Mouse (Mus musculus) urinary bladder, postnatal 4 days (tissue): ENCODE results near the gene Bmp10.
A peak's percentile ranks its signal among the peaks of the same experiment; 100 is the strongest.

ENCODE experiments used
- DNase-seq, 2 experiments: peaks; one replicate each; pipeline ENCODE4 v3.0.0; 2021 to 2022; ENCODE audit warnings: low spot score in 2 of 2

Bmp10 gene

GRCm38 (mm10) chr6:87428487-87429044 lies at the start of gene Bmp10:
Bmp10 (plus strand) TSS chr6:87428994.
- DNase-seq = no peak

- no peak for DNase-seq
Measured at GRCm38 (mm10) chr6:87383926-87384691, 44.7 kb upstream of the Bmp10 start.

DNA sequence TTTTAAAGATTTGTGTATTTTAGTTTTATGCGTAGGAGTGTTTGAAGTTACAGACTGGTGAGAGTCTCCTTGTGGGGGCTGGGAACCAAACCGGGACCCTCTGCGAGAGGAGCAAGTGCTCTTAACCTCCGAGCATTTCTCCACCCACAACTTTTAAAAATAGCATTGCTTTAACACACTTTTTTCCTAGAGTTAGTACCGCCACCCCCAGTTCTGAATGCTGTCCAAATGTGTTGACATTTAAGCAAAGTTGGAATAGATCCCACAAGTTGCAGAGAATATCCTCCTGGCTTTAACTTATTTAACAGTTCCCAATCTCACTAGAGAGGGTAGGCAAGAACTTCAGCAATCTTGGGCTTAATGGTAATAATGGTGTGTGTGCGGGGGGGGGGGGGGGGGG lies 44.0 kb upstream of the Bmp10 start:
- DNase-seq = no peak

DNA sequence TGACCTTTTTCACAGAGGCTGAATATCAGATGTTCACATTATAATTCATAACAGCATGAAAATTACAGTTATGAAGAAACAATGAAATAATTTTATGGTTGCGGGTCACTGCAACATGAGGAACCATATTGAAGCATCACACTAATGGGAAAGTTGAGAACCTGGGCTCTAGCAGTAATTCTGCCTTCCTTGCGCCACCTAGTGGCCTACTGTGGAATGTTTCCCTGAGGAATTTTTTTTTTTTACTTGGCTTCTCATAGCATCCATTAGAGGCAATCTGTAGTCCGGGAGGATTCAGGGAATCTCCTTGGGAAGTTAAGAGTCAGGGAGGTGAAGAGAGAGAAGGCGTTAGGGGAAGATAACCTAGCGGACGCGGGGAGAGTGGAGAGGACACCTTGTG lies 42.6 kb upstream of the Bmp10 start:
- no peak for DNase-seq

GRCm38 (mm10) chr6:87386681-87387080 lies 42.1 kb upstream of the Bmp10 start:
- no peak for DNase-seq

DNA sequence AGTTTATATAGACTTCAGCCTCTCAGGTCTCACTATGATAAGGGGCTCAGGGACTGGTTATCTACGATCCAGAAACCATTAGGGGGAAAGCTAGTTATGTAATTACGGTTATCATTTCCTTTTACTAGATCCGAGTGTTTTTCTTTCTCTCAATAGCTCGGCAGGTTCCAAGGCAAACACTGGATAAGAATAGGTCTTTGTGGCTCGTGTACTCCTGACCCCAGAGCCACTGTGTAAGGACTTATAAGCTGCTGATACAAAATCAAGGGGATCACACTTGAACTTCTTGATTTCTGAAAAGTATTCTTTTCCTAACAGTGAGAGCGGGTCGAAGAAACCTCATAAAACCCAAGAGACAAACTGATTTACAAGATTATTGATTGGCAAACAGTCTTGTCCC lies 39.9 kb upstream of the Bmp10 start, which contains the start of gene Gkn3:
TSS of gene Gkn3 (minus strand) at position 59 of the 400 bp plus-strand sequence.
- DNase-seq = no peak

GRCm38 (mm10) chr6:87389455-87389989 lies 39.3 kb upstream of the Bmp10 start:
- DNase-seq = no peak

DNA sequence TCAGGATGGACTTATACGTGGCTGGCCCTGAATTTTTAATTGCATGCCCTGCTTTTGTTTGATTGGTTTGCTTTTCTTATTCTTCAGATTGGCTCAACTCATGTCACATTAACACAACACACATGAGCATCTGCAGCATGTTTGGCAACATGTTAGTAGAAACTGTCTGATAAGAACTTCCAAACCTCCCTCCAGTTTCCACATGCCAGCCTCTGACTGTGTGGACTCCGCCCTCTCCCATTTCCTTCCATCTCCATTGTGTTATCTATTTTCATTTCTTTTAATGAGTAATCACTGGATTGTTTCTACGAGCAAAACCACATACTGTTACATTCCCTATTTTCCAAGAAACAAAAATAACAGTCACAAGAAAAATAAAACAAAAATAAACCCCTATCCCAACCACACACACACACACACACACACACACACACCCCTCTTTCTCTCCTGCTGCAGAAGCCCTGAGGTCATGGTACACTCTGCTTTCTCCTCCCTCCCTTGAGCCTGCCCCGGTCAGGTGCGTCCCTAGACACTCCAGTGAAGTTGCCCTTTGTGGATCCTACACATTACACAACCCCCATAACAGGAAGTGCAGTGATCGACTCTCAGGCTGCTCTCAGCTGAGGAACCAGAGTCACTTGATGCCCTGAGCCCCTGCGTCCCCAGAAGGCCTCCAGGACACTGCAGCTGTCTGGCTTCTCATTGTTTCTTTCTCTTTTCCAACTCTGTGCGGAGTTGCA lies 35.2 kb upstream of the Bmp10 start:
- no peak for DNase-seq

DNA sequence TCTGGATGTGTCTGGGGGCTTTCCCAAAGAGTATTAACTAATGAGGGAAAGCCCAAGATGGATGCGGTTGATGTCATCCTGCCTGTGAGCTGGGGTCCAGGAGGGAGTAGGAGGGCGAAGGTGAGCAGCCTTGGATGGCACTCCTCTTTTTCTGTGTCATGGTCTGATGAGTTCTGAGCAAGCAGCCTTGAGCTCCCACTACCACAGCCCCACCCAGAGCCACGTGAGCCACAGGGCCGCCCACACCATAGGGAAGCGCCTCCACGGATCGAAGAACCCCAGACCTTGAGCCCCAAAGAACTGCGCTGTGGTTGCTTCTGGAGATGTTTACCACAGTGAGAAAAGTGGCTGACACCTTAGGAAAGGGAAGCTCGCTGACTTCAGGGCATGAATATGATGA lies 34.0 kb upstream of the Bmp10 start:
- DNase-seq = no peak

GRCm38 (mm10) chr6:87399137-87399536 lies 29.7 kb upstream of the Bmp10 start:
- DNase-seq = peak; percentile 29 to 83

GRCm38 (mm10) chr6:87399886-87400566 lies 28.8 kb upstream of the Bmp10 start:
- no peak for DNase-seq

- no peak for DNase-seq
Measured at GRCm38 (mm10) chr6:87401456-87401855, 27.3 kb upstream of the Bmp10 start.

- no peak for DNase-seq
Measured at GRCm38 (mm10) chr6:87412011-87412410, 16.8 kb upstream of the Bmp10 start.

DNA sequence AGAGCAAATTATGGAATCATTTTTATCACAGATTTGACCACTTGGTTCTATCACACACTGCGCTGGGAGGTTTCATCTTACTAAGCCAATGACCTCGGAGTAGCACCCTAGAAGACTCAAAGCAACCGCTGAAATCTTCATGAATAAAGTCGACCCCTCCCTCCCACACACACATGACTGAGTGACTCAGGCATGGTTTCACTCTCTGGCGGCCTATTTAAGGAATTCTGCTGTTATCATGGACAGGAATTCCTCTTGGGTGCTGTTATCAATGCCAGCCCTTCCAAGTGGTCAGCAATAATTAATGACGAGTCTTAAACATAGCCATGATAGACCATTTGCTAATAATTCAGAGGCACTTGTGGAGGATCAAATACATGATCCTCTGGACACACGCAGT lies 6.5 kb upstream of the Bmp10 start:
- DNase-seq = no peak

DNA sequence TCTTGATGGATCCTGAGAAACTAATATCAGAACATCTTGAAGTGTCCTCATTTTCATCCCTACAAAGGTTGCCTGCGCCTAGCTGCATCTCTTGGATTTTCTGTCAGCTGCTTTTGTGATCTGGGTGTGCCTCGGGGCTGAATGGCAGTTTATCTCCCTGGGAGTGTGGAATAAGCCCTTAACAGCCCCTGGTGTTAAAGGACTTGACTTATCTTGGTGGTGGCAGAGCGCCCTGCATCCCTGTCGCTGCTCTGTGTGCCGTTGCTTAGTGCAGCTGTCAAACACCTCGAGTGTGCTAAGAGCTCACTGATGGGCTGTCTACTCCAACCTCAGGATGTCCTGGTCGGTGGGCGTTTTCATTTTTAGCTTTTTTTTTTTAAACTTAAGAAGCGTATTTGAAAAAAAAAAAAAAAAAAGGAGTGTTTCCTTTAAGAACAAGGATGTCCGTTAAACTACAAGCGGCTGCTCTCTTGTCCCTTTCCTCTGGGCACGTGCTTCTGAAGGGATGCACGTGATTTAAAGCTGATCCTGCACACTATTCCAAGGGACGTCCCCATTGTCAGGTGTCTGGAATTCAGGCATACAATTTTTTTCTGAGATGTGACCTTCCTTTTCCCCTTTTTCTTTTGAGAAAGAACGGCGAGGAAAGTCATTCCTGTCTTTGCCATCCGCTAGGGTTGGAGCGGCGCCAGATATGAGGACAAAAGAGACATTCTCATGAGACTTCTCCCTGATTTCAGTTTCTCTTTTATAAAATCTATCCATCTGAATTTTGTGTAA lies 4.6 kb upstream of the Bmp10 start:
- no peak for DNase-seq

DNA sequence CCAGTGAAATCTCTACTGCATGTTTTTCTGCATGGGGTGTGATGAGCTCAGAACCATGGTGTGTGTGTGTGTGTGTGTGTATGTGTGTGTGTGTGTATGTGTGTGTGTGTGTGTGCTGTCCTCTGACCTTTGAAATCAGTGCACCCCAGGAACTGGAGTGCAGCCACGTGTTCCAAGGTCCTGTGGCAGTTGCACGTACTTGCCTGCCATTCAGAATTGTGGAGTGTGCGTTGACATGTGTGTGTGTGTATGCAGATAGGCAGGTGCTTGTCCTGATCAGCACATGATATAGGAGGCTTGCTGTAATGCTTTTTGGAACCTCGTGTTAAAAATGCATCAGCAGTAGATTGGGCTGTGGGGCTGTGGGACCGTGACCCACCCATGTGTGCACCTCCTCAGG lies 1.8 kb upstream of the Bmp10 start:
- no peak for DNase-seq

- DNase-seq = no peak
Measured at GRCm38 (mm10) chr6:87427616-87428015, 1.2 kb upstream of the Bmp10 start.

DNA sequence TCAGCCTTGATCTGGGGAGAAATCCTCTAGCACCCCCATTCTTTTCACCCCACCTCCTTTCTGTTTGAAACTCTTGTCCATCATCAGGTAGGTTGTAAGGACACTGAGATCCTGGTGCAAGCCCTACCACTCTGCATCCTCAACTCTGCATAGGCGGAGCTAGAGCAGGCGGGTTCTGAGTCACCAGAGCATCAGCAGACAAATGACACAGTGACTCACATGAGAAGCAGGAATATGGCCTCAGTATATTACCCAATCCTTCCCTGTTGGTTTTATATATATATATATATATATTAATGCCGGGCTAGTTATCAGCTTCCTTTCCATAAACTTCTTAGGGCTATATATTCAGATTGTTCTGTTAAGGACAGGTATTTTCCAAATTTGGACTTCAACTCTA lies 7.0 kb downstream of the Bmp10 start:
- DNase-seq = no peak

GRCm38 (mm10) chr6:87436745-87437144 lies 8.0 kb downstream of the Bmp10 start:
- no peak for DNase-seq

DNA sequence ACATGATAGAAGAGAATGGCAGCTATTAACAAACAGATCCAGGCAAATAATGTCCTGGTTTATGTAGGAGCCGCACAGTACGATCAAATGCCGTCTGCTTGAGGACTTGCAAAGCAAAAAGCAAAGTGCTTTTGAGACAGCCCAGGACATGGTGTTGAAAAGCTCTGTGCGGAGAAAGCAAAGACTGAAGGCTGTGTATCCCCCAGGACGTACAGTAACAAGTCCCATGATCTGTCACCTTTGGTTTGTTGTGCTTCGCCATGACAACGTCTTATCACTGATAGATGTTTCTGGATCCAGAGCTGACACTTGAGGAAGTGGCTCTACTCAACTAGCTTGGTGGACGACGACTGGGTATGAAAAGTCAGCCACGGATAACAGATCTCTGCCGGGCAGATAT lies 14.5 kb downstream of the Bmp10 start:
- no peak for DNase-seq

- DNase-seq = no peak
Measured at GRCm38 (mm10) chr6:87445222-87445621, 16.4 kb downstream of the Bmp10 start.
